Comparison of ENCODE assay signal across 10 mouse cellular contexts in the genomic region with DNA sequence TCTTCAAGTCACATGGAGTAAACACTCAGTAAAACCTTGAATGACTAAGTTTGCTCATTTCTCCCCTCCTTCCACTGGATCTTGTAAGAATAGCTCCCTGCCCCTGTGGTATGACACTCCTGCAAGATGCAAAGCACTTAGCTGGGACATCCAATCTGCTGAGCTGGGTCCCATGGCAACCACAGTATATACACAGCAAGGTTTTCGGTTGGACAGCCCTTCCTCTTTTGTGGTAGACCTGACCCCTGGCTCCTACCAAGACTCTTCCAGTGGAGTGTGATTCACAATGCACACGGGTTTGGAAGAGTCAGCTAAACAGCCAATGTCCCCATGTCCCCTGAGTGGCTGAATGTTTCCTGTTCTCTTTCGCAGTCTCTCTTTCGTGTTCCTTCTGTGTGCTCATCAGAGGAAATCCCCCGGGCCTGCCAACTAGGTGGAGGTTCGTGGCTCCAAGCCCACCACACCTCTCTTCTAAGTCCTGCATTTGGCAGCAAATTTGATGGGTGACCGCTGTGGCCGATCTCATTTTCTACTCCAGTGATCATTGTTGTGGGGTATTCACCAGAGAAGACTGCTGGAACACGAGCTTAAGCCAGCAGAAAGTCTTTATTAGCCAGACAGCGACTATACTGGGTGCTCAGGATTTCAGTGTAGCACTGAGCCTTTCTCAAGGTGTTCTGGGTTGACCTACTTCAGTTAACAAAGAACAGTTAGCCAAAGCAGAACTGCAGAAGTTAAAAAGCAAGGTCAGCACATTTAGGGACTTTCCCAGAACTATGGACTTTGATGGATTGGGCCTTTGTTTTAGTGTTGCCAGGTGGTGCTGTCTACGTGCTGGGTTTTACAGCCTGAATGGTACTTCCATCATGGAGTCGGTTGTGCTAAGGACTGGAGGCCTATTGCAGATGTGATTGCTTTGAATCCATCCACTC. TPM values are rescaled to one million over a fixed set of nuclear protein-coding genes. Genes with fewer than 3 reads are reported as not detected.
A peak's percentile ranks its signal among the peaks of the same experiment; 100 is the strongest.
DNase-seq lines count a peak whose midpoint lies in the region; ATAC-seq lines count a peak whose summit lies in the region.
"Had no signal": no experiment of that assay in that cellular context is flagged by ENCODE, and none has a peak within 500 bp of the region (broad histone marks: within the 10 kb centered on the region; RNA-seq: fewer than 3 reads in every experiment).

No protein-coding gene starts in this region.

- no peak overlapping the region for H3K4me2 ChIP-seq in forebrain, embryonic 13.5 days
- no peak overlapping the region for H3K4me2 ChIP-seq in forebrain, embryonic 15.5 days (replicated peaks)
- H3K4me2 ChIP-seq: heart, embryonic 12.5 days; lung, embryonic 15.5 days had no signal

- DNase-seq in forebrain, embryonic 10.5 days (ENCODE audit: extremely low spot score, low spot score): no peak
- DNase-seq in 3134 (ENCODE audit: extremely low read depth, insufficient read length, low spot score): peak; percentile 44
- peak; percentile 25 to 61 for DNase-seq in kidney, postnatal 25 days
- no peak for DNase-seq in frontal cortex, postnatal 36 days (ENCODE audit: low spot score in 2 of 2)
- DNase-seq in adipocyte (ENCODE audit: low spot score): no peak

- H3K27ac ChIP-seq in forebrain, embryonic 13.5 days: no peak overlapping the region
- no peak overlapping the region for H3K27ac ChIP-seq in forebrain, embryonic 10.5 days
- peak overlapping the region; percentile 8; the same call in 1 of the 2 replicates for H3K27ac ChIP-seq in brown adipose tissue, adult 24 weeks (replicated peaks; ENCODE audit: low read depth, low read length)
- no peak overlapping the region for H3K27ac ChIP-seq in forebrain, embryonic 15.5 days (replicated peaks)
- H3K27ac ChIP-seq: lung, embryonic 15.5 days had no signal

- ATAC-seq in forebrain, embryonic 13.5 days: 0 out of 2 replicates have a peak, but pooled peaks have one; percentile 21
- no peak for ATAC-seq in forebrain, embryonic 15.5 days (replicated peaks)

- H3K4me3 ChIP-seq in forebrain, embryonic 13.5 days: no peak overlapping the region
- no peak overlapping the region for H3K4me3 ChIP-seq in forebrain, embryonic 10.5 days
- no peak overlapping the region for H3K4me3 ChIP-seq in brown adipose tissue, adult 24 weeks (ENCODE audit: insufficient read depth, low read depth, low read length)
- H3K4me3 ChIP-seq in forebrain, embryonic 15.5 days: no peak overlapping the region
- H3K4me3 ChIP-seq: heart, embryonic 12.5 days; lung, embryonic 15.5 days had no signal

- WGBS in forebrain, embryonic 13.5 days: 59% methylated on average over 12 of the region's 12 CpGs
- WGBS in forebrain, embryonic 10.5 days: 72% methylated on average over 12 of the region's 12 CpGs
- 53% methylated on average over 12 of the region's 12 CpGs for WGBS in forebrain, embryonic 15.5 days

- H3K36me3 ChIP-seq in forebrain, embryonic 13.5 days (ENCODE audit: poor library complexity, severe bottlenecking): no peaks in the 10 kb centered on the region
- H3K36me3 ChIP-seq in forebrain, embryonic 10.5 days (replicated peaks): no peaks in the 10 kb centered on the region
- H3K36me3 ChIP-seq in forebrain, embryonic 15.5 days: no peaks in the 10 kb centered on the region
- H3K36me3 ChIP-seq: heart, embryonic 12.5 days; lung, embryonic 15.5 days had no signal

- H3K27me3 ChIP-seq in forebrain, embryonic 13.5 days: no peaks in the 10 kb centered on the region
- H3K27me3 ChIP-seq in forebrain, embryonic 10.5 days (ENCODE audit: poor library complexity, severe bottlenecking): peaks cover 4% of the 10 kb centered on the region; the same call in 1 of the 2 replicates
- H3K27me3 ChIP-seq in forebrain, embryonic 15.5 days: no peaks in the 10 kb centered on the region
- H3K27me3 ChIP-seq: heart, embryonic 12.5 days; lung, embryonic 15.5 days had no signal

- H3K4me1 ChIP-seq in forebrain, embryonic 13.5 days: no peaks in the 10 kb centered on the region
- peaks cover 22% of the 10 kb centered on the region for H3K4me1 ChIP-seq in forebrain, embryonic 10.5 days
- H3K4me1 ChIP-seq in brown adipose tissue, adult 24 weeks (ENCODE audit: control insufficient read depth, insufficient read depth, insufficient read length, low read length): peaks cover 10% of the 10 kb centered on the region
- H3K4me1 ChIP-seq in forebrain, embryonic 15.5 days: peaks cover 5% of the 10 kb centered on the region; the same call in 1 of the 2 replicates

- H3K9me3 ChIP-seq in forebrain, embryonic 13.5 days (replicated peaks): peaks cover 5% of the 10 kb centered on the region; the same call in 1 of the 2 replicates
- no peaks in the 10 kb centered on the region for H3K9me3 ChIP-seq in forebrain, embryonic 10.5 days
- no peaks in the 10 kb centered on the region for H3K9me3 ChIP-seq in forebrain, embryonic 15.5 days
- H3K9me3 ChIP-seq: lung, embryonic 15.5 days had no signal

- no peak overlapping the region for H3K9ac ChIP-seq in forebrain, embryonic 13.5 days
- no peak overlapping the region for H3K9ac ChIP-seq in forebrain, embryonic 15.5 days (replicated peaks)
- H3K9ac ChIP-seq: heart, embryonic 12.5 days; lung, embryonic 15.5 days had no signal

RNA-seq across cellular contexts. Expression of a gene that starts 29.8 kb away (rescaled TPM):
- 0.19 and 0.23 TPM in 2 replicates for polyA plus RNA-seq in forebrain, embryonic 13.5 days (2015; fragmentation: Nextera tagmentation; extraction: Ambion mirVana)
- 0.17 and 0.32 TPM in 2 replicates for polyA plus RNA-seq in forebrain, embryonic 10.5 days (2016; fragmentation: Nextera tagmentation; extraction: Ambion mirVana)
- 2.5 and 5.5 TPM in 2 replicates for polyA plus RNA-seq in brown adipose tissue, adult 24 weeks (2012; ENCODE audit: insufficient read depth, insufficient read length, missing spikeins)
- polyA plus RNA-seq in forebrain, embryonic 15.5 days (2015; fragmentation: Nextera tagmentation; extraction: Ambion mirVana): 0.43 and 0.53 TPM in 2 replicates

Comparison
In these comparisons a context has a peak if more than half of its experiments do, and no peak if none do; other contexts are left out.
1. DNase-seq: peak in 3134 (single experiment) and kidney, postnatal 25 days (2 of 2); none in forebrain, embryonic 10.5 days (single experiment), frontal cortex, postnatal 36 days (0 of 2) and adipocyte (single experiment).